Mouse (Mus musculus) CH12.LX (cell line): ENCODE results near the gene Ccdc146.

Source experiments
- CTCF ChIP-seq, 2 experiments: IDR thresholded peaks in 1 of 2; conservative IDR thresholded peaks in 1 of 2; 2 replicates each; pipeline ENCODE4 v1.5.1; 2011 to 2012; ENCODE audit warnings: low read depth in 2 of 2, low read length in 2 of 2, improper control_type of control experiment in 1 of 2, inconsistent platforms in 1 of 2, mild to moderate bottlenecking in 1 of 2, moderate library complexity in 1 of 2
- EP300 ChIP-seq: IDR thresholded peaks from 2 replicates; pipeline ENCODE4 v1.6.1; 2011; ENCODE audit warnings: low read length, improper control_type of control experiment
- NELFE ChIP-seq: IDR thresholded peaks from 2 replicates; pipeline ENCODE4 v1.6.1; 2011; ENCODE audit warnings: low read depth, low read length, improper control_type of control experiment

DNA sequence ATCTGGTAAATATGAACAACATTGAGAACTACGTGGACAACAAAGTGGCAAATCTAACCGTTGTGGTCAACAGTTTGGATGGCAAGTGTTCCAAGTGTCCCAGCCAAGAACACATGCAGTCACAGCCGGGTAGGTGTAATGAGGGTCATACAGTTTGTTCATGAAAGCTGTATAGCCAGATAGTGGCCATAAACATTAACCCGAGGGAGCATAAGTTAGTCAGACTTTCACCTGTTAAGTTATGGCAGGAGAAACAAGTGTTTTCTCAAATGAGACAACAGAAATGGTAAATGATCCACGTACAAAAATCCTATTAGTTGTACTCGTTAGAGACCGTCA is 51.3 kb downstream of the Ccdc146 start:
- TF ChIP-seq EP300 (no peak), CTCF (conservative IDR thresholded peaks at IDR 0.05 in 1 of 2, IDR thresholded peaks at IDR 0.05 in 1 of 2; ENCODE audit: low read depth in 2 of 2, low read length in 2 of 2) (no peak), NELFE (no peak)
